Mouse (Mus musculus) 3T3-L1 (cell line): ENCODE measurements around the gene Fscn2.
"Not testable (repeated sequence)": the region's sequence is repeated elsewhere in the genome, so short reads cannot be mapped to it uniquely, and the experiment has no call there.

Experiments
- DNase-seq: peaks from one replicate; pipeline ENCODE4 v3.0.0-alpha.2; 2015; ENCODE audit warnings: low read depth, low spot score

The Fscn2 gene

GRCm38 (mm10) chr11:120395661-120396060 is 34.3 kb downstream of the Fscn2 start:
- no peak for DNase-seq

GRCm38 (mm10) chr11:120397602-120398001 is 36.3 kb downstream of the Fscn2 start:
- no peak for DNase-seq

GRCm38 (mm10) chr11:120399319-120399718 is 38.0 kb downstream of the Fscn2 start:
- no peak for DNase-seq

- DNase-seq: no peak
These were observed 43.5 kb downstream of the Fscn2 start for GRCm38 (mm10) chr11:120404814-120405213.

GRCm38 (mm10) chr11:120405867-120406266 is 44.5 kb downstream of the Fscn2 start:
- DNase-seq: no peak

- no peak for DNase-seq
These were observed 45.1 kb downstream of the Fscn2 start for GRCm38 (mm10) chr11:120406445-120406844.

GRCm38 (mm10) chr11:120413621-120414020 is 52.3 kb downstream of the Fscn2 start:
- not testable (repeated sequence) for DNase-seq
